Mouse (Mus musculus) stomach, postnatal 0 days (tissue): Measurements from ENCODE around the gene Wfs1.

ENCODE experiments used
- CTCF ChIP-seq: IDR thresholded peaks from 2 replicates; pipeline ENCODE4 v1.5.1; 2016; ENCODE audit warnings: antibody characterized with exemption, low read depth, mild to moderate bottlenecking, moderate library complexity
- EP300 ChIP-seq: optimal IDR thresholded peaks from 2 replicates; pipeline ENCODE3; 2016; ENCODE audit warnings: antibody characterized with exemption

DNA sequence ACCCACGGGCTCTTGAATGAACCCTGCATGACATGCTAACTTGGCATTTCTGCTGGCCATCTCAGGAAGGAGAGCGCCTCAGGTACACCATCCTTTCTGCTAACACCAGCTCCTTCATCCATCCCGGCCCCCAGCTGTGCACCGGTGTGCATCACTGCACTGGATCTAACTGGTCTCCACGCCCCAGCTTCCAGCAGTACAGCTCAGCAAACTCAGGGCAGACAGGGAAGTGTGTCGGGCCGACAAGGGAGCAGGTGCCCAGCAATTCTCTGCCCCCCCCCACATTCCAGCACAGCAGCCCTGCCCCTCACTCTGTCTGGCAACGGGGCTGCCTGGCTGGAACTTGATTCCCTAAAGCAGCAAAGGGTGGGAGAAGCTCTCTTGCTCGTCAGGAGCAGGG is 11.2 kb downstream of the Wfs1 start:
- TF ChIP-seq EP300 (no peak), CTCF (no peak)
